Mouse (Mus musculus) brain, embryonic 14.5 days (tissue): ENCODE data around the gene Sema3c. TPM values are rescaled to one million over a fixed set of nuclear protein-coding genes. Genes with fewer than 3 reads are reported as not detected.

Experiments
- DNase-seq: peaks from one replicate; pipeline ENCODE4 v3.0.0-alpha.2; 2011; ENCODE audit warnings: low read depth
- CTCF ChIP-seq: fragments of 200-500 bp; IDR thresholded peaks from 2 replicates; pipeline ENCODE4 v1.5.1; 2012; ENCODE audit warnings: inconsistent platforms, mild to moderate bottlenecking, moderate library complexity, borderline replicate concordance; ENCODE audit not compliant: insufficient read depth, insufficient read length; ENCODE audit errors: extremely low read depth
- POLR2A ChIP-seq: fragments of 200-500 bp; IDR thresholded peaks from 2 replicates; pipeline ENCODE4 v1.6.1; 2012; ENCODE audit warnings: mild to moderate bottlenecking, inconsistent platforms, borderline replicate concordance; ENCODE audit not compliant: poor library complexity, insufficient read depth, insufficient read length, severe bottlenecking; ENCODE audit errors: extremely low read depth
- polyA plus RNA-seq: library from polyadenylated mRNA; depleted of rRNA; stranded (reverse); fragments of >200 nt; gene quantifications from 2 replicates; pipeline ENCODE4 v1.2.3, GENCODE M21; 2012

Gene Sema3c
- polyA plus RNA-seq, 1 experiment: 11.1 TPM

DNA sequence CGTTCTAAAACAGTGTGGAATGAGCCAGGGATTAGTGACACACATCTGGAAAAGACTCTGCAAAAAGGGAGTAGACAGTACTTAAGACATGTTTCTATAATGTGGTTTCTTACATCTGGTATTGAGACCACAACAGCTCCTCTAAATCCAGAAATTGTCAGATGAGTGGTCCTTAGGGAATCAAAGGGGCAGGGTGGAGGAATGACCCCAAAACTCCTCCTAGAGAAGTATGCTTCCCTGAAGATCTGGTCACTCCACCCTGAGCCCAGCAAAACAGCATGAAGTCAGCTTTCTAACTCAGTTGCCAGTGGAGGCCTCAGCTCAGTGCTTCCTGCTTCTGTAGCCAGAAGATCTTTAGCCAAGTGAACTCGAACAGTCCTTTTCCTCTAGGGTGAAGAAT lies 115.0 kb downstream of the Sema3c start:
- TF ChIP-seq POLR2A (no peak), CTCF (no peak)
- DNase-seq: no peak

DNA sequence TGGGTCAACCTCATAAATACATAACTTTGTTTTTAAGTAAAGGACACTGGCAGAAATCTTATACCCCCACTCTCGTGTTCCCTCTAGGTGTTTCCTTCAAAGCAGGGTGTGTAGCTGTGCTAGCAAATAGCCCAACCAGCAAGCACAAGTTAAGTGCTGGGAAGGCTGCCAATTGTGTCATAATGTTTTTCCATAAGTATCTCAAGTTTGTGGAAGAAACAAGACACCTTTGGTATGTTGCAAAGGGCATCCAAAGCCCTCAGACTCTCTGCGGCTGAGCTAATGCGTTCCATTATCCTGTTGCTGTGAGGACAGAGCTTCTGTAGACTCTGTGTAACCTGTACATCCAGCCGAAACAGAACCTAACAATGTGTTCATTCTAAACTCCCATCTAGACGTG lies 115.5 kb downstream of the Sema3c start:
- TF ChIP-seq POLR2A: no peak
- no peak for TF ChIP-seq CTCF

DNA sequence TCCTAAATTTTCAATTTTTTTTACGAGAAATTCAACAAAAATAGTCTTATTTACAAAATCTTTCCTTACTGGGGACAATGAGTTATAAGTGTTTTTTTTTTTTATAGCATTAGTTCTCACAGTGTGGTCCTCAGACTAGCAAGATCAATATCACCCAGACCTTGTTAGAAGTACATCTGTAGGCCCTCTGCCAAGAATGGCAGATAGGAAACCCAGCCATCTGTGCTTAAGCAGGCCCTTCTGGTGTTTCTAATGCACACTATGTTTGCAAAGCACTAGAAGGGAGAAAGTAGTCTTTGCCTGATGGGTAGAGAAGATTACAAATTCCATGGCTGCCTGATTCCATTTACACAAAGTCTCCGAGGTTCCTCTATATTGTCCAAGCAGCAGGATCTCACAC lies 121.3 kb downstream of the Sema3c start:
- DNase-seq: peak; percentile 64
- TF ChIP-seq CTCF: no peak
- no peak for TF ChIP-seq POLR2A

More for the DNA sequence above, 115.5 kb downstream of the Sema3c start:
- peak; percentile 28 for DNase-seq

DNA sequence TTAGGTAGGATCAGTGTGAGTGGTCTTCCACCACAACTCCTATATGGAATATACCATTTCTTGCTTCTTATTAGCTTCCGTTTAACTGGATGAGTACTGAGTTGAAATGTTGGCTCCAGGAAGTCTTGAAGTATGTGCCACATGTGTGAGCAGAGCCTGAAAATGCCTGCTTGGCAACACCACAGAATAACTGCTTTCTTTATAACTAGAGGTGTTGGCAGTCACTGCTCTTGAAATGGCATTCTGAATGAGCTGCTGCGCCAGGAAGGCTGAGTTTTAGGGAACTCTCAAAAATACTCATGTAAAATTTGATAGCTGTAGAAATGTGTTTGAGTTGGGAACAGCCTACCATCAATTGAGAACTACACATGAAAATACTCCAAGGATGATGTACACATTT lies 124.8 kb downstream of the Sema3c start:
- TF ChIP-seq CTCF (no peak), POLR2A (no peak)
- peak; percentile 35 for DNase-seq

DNA sequence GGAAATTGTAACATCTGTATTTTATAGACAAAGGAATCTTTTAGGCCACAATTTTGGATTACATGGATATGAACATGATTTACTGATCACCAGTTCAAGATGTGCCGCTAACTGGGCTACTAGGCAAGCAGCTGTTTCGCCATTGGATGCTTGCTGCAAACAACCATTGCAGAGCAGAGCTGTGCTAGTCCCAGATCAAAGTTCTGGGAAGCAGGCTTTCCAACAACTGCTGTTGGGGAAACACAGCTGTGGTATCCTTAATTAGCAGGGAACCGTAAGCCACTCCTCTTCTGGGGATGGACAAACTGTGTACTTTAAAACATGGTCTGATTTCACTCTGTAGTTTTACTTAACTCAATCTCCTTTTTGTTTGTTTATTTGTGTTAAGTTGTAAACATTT lies 130.1 kb downstream of the Sema3c start:
- TF ChIP-seq CTCF: no peak
- TF ChIP-seq POLR2A: no peak
- peak; percentile 20 for DNase-seq

DNA sequence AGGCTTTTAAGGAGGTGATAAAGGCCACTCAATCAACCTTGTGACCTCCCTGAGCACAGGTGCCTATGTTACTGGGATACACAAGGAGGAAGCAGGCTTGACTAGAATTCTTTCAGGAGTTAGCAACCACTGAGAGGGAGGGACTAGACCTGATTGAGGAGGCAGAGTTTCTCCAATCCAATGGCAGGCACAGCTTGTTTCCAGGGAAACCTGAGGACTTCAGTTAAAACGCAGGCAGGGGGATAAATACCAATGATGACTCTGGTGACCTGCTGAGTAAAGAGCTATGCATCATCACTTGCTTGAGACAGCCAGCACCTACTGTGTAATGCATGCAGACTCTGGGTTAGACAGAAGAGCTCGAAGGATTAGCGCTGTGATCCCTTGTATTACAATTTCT lies 133.0 kb downstream of the Sema3c start:
- TF ChIP-seq POLR2A: no peak
- TF ChIP-seq CTCF: no peak
- DNase-seq: peak; percentile 49

DNA sequence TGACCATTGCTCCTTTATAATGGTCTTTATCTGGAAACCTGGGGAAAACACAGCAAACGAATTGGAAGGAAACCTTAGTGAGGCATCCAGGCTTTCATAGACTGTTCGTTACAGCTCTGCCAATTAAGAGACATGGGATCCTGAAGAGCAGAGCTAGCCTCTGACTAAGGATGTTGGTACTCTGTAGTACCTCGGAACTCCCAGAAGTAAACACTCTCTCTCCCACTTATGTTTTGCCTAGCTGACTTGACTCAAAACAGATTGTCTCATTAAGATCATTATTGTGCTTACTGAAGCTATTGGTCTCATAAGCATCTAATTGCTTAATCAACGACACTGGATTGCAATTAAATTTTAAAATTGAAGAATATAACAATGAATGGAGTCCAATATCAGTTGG lies 138.3 kb downstream of the Sema3c start:
- DNase-seq: no peak
- TF ChIP-seq POLR2A (no peak), CTCF (no peak)

DNA sequence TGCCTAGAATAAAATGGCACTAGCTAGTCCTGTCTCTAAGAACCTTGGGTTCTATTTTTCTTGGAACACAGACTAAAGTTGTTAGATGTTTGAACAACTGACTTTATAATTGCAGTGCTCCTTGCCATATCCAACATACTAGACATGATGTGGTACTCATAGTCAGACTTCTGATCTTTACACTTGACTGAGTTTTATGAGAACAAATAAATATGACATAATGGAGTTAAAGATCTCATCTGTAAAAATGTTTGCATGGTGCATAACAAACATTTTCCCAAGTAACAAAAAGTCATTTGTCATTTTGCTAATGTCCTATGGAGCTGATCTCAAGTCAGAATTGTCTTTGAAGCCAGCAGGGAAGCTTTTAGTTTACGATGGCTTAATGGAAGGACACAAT lies 141.1 kb downstream of the Sema3c start:
- TF ChIP-seq CTCF: no peak
- no peak for TF ChIP-seq POLR2A
- no peak for DNase-seq

DNA sequence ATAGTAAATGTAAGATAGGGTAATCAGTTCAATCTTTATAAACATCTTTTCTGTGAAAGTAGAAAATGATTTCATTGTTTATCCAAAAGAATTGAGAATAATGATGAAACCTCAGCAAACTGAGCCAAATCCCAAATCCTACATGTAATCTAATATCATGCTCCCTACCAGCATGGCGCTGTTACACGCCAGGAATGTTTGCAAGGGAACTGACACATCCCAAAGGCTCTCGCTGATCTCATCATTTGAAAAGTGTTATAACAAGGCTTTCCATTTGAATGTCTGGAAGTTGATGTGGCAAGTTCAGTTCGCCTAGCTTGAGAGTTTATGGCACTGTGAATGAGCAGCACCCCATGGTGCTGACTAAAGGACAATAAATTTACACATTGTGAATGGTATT lies 145.9 kb downstream of the Sema3c start:
- DNase-seq: peak; percentile 12
- TF ChIP-seq POLR2A: no peak
- no peak for TF ChIP-seq CTCF

DNA sequence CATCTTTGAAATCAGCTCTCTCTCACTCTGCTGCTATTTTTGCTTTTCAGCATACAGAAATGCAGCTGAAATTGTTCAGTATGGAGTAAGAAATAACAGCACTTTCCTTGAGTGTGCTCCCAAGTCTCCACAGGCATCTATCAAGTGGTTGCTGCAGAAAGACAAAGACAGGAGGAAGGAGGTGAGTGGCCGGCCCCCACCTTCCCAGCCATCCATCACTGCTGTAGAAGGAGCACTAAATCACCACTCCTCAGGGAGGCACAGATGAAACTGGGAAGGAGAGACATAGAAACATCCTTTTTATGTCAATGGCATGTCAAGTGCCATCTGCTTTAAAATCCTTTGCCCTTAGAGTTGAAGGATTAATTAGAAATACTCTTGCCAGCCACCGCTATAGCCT lies 149.9 kb downstream of the Sema3c start:
- peak; percentile 64 for DNase-seq
- no peak for TF ChIP-seq POLR2A
- no peak for TF ChIP-seq CTCF

DNA sequence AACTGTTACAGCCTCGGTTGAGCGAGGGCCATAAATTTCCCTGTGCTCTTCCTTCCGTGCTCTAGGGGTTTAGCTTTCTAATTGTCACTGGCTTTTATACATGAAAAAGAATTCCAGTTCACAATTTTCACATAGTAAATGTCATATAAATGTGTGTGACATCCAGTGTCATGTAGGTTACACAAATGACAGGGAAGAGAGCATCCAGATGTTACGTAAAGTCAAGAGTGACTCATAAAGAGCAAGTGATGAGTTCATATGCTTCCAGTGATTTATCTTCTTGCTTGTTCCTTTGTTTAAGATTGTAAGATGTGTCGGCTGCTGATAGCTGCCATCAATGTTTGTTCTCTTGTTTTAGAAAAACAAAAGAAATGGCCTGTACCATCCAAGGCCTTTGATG lies 154.0 kb downstream of the Sema3c start:
- DNase-seq: no peak
- TF ChIP-seq POLR2A (no peak), CTCF (no peak)

DNA sequence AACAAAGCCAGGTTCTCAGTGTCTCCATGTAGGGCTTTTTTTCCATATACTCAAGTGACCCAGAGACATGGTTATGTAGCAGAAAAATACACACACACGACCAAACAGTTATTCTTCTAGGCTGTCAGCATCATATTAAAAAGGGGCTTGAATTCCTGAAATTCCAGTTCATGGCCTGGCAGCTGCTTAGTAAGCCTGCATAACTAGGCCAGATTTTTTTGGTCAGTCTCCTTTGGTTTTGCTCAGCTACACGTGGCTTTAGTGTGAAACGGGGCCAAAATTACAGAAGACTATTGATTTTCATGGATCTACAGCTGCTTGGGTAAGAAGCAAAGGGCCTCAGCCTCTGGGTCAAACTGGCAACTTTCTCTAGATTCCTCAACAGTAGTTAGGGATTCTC lies 165.7 kb downstream of the Sema3c start:
- DNase-seq: no peak
- TF ChIP-seq POLR2A: no peak
- no peak for TF ChIP-seq CTCF

DNA sequence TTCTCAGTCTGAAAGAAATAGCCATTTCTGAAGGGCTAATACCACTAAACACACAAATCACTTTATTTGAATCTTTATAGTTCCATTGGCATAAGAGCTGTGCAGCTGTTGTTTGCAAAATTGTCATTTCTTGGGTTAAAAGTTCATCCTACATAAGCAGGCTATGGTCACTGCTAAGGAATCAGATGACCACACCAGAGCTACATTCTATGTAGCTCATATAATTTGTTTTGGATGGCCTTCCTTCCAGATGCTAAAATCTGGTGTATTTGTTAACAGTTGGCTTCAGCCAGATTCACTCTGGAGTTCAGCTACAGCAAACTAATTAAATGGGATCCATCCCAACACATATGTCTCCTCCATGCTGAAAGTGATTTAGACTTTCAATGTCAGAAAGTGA lies 172.4 kb downstream of the Sema3c start:
- DNase-seq: no peak
- TF ChIP-seq POLR2A: no peak
- TF ChIP-seq CTCF: no peak
